Mouse (Mus musculus) kidney, embryonic 14.5 days (tissue): ENCODE measurements around the gene Btbd10. TPM values are rescaled to one million over a fixed set of nuclear protein-coding genes. Genes with fewer than 3 reads are reported as not detected.

ENCODE experiments used
- polyA plus RNA-seq: library from polyadenylated mRNA; unstranded; fragments of >200 nt; fragmentation: Nextera tagmentation; extraction: Ambion mirVana; gene quantifications from 2 replicates; pipeline ENCODE4 v1.2.1, GENCODE M21; 2014

Gene Btbd10
- polyA plus RNA-seq, 1 experiment from 2014 or later: 24.4 TPM

Other genes with a start within 250 kb of the Btbd10 start
- gene Arntl, start 161.9 kb downstream of the Btbd10 start, polyA plus RNA-seq: 8.0 and 11.2 TPM in 2 replicates
- gene Pth, start 19.2 kb upstream of the Btbd10 start, polyA plus RNA-seq: not detected in 2 replicates
- 62.8 and 90.8 TPM in 2 replicates for gene Far1, start 144.4 kb upstream of the Btbd10 start, polyA plus RNA-seq